Mouse (Mus musculus): Measurements from ENCODE around the gene Nrxn2.

DNA sequence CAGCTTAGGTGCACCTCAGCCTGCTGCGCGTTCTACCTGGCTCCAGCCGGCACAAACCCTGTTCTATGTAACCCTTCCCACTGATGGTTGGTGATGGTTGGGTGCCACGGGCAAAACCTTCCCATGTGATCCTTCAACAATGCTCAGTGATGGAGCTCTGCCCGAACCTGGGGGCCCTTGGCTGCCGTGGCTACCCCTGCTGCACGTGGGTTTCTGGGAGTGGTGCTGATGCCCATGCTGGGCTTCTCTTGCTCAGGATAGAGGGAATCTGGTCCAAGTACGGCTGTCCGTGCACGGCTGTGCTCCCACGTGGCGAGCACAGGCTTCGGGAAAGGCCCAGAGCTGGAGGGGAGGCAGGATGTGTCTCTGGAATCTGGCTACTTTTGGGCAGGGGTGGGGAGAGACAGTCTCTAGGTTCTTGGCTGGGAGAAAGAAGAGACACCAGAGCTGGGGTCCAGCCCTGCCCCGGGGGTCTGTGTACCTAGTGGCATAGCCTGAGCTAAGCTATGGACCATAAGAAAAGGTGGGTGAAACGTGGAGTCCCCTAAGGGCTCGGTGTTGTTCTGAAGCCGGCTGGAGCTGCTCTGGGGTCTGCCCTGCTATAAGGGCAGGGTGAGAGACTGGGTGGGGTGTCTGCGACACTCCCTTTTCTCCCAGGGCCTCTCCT is 76.1 kb downstream of the Nrxn2 start:
- no peak for TF ChIP-seq CTCF (IDR thresholded peaks at IDR 0.05; ENCODE audit: extremely low read depth, insufficient read depth, insufficient read length, insufficient replicate concordance)
- no peak for TF ChIP-seq POLR2A (IDR thresholded peaks at IDR 0.05; ENCODE audit: low read depth, low read length)
